Mouse (Mus musculus): ENCODE measurements around the gene Fbxl17. TPM values are rescaled to one million over a fixed set of nuclear protein-coding genes. Genes with fewer than 3 reads are reported as not detected.

Fbxl17 gene
- total and polyA plus RNA-seq, 3 experiments = 5.0 to 9.7 TPM; not detected in 1

DNA sequence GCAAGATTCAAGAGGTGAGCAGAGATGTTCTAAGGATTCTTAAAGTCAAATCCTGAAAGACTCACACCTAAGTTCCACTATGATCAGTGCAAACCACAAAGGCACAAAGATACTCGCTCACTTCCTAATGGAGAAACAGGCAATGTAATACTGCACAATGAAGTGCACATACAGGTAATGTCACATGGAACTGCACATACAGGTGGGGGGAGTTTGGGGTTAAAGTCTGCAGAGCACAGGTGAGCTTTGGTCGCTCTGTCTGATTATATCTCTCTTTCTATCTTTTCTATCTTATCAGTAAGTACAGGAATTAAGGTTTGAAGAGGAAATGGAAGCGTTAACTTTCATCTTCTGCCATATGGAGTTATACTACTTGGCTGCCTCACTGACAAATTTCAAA is 158.6 kb downstream of the Fbxl17 start:
- TF ChIP-seq RCOR1 (IDR thresholded peaks at IDR 0.05; ENCODE audit: low read depth, low read length) (no peak), GABPA (IDR thresholded peaks at IDR 0.05; ENCODE audit: low read depth, low read length) (no peak), ETS1 (IDR thresholded peaks at IDR 0.05; ENCODE audit: low read depth, low read length) (no peak), ZC3H11A (IDR thresholded peaks at IDR 0.05; ENCODE audit: low read depth, low read length) (no peak), SMC3 (IDR thresholded peaks at IDR 0.05; ENCODE audit: low read depth, low read length) (no peak), POLR2A (IDR thresholded peaks at IDR 0.05; ENCODE audit: control insufficient read depth in 1 of 2, insufficient read depth in 1 of 2, low read depth in 1 of 2, low read length in 2 of 2, poor library complexity in 1 of 2) (no peak)
- no peaks in the 10 kb centered on the region for H3K36me3 ChIP-seq (ENCODE audit: control insufficient read depth in 1 of 2, insufficient read depth in 2 of 2, low read length in 2 of 2)
- H3K9me3 ChIP-seq (replicated peaks; ENCODE audit: insufficient read depth, low read length) = no peaks in the 10 kb centered on the region
- H3K4me1 ChIP-seq (ENCODE audit: control insufficient read depth in 1 of 2, insufficient read depth in 2 of 2, low read length in 2 of 2) = no peaks in the 10 kb centered on the region
- H3K9ac ChIP-seq (ENCODE audit: control insufficient read depth, low read depth, low read length, poor library complexity, severe bottlenecking) = no peak overlapping the region
- no peak for DNase-seq (ENCODE audit: low read depth, low spot score)
- H3K27me3 ChIP-seq (ENCODE audit: control insufficient read depth in 1 of 2, insufficient read depth in 2 of 2, low read length in 2 of 2) = no peaks in the 10 kb centered on the region
- no peaks in the 10 kb centered on the region for H3K79me2 ChIP-seq (ENCODE audit: control insufficient read depth, insufficient read depth, low read length, poor library complexity)
- no peak overlapping the region for H3K4me3 ChIP-seq (ENCODE audit: control insufficient read depth in 1 of 2, insufficient read depth in 1 of 2, low read depth in 2 of 2, low read length in 2 of 2)
- H3K27ac ChIP-seq (ENCODE audit: control insufficient read depth, low read depth, low read length) = no peak overlapping the region

DNA sequence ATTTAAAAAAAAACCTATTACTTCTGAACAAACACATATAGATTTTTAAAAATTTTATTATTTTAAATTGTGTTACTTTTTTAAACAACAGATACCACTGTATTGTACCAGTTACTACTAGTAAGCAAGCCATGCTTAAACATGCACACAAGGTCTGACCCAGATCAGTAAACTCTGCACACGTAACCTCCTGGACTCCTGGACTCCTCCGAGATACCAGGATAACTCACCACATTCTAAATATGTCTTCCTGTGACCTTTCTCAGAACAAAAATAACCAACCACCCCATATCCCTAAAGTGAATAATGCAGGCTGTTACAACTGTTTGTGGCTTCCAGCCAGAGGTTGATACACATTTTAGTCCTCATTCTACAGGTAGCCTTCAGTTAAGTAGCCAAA is 170.9 kb downstream of the Fbxl17 start:
- no peak for DNase-seq (ENCODE audit: low read depth, low spot score)
- TF ChIP-seq NELFE (IDR thresholded peaks at IDR 0.05; ENCODE audit: low read depth, low read length) = no peak
- TF ChIP-seq POLR2A (IDR thresholded peaks at IDR 0.05; ENCODE audit: control insufficient read depth in 1 of 2, insufficient read depth in 1 of 2, low read depth in 1 of 2, low read length in 2 of 2, poor library complexity in 1 of 2) = no peak
- TF ChIP-seq ELF1 (IDR thresholded peaks at IDR 0.05; ENCODE audit: low read depth, low read length) = no peak
- no peak for TF ChIP-seq ZMIZ1 (IDR thresholded peaks at IDR 0.05; ENCODE audit: low read depth, low read length)
- no peak for TF ChIP-seq CHD2 (IDR thresholded peaks at IDR 0.05; ENCODE audit: low read length)
- no peak for TF ChIP-seq TCF12 (IDR thresholded peaks at IDR 0.05; ENCODE audit: low read depth, low read length)
- TF ChIP-seq MAX (IDR thresholded peaks at IDR 0.05; ENCODE audit: low read length) = no peak
- no peak for TF ChIP-seq GATA1 (IDR thresholded peaks at IDR 0.05; ENCODE audit: low read depth, low read length)
- TF ChIP-seq MAZ (IDR thresholded peaks at IDR 0.05; ENCODE audit: low read depth, low read length) = no peak
- TF ChIP-seq SIN3A (IDR thresholded peaks at IDR 0.05; ENCODE audit: low read length) = no peak
- no peak for TF ChIP-seq ETS1 (IDR thresholded peaks at IDR 0.05; ENCODE audit: low read depth, low read length)
- no peak for TF ChIP-seq KAT2A (conservative IDR thresholded peaks at IDR 0.05; ENCODE audit: low read depth, low read length)
- TF ChIP-seq USF1 (IDR thresholded peaks at IDR 0.05; ENCODE audit: low read depth, low read length) = no peak
- TF ChIP-seq NRF1 (IDR thresholded peaks at IDR 0.05; ENCODE audit: insufficient read depth, low read depth, low read length, poor library complexity, severe bottlenecking) = no peak
- TF ChIP-seq MXI1 (IDR thresholded peaks at IDR 0.05; ENCODE audit: low read depth, low read length) = no peak
- TF ChIP-seq POLR2AphosphoS5 (IDR thresholded peaks at IDR 0.05; ENCODE audit: borderline replicate concordance, low read depth, low read length) = no peak
- TF ChIP-seq GABPA (IDR thresholded peaks at IDR 0.05; ENCODE audit: low read depth, low read length) = no peak
- no peak for TF ChIP-seq MAFK (IDR thresholded peaks at IDR 0.05; ENCODE audit: borderline replicate concordance, low read depth, low read length)
- TF ChIP-seq TBP (IDR thresholded peaks at IDR 0.05; ENCODE audit: low read depth, low read length) = no peak
- H3K79me2 ChIP-seq (ENCODE audit: control insufficient read depth, insufficient read depth, low read length, poor library complexity) = no peaks in the 10 kb centered on the region
- H3K27me3 ChIP-seq (ENCODE audit: control insufficient read depth in 1 of 2, insufficient read depth in 2 of 2, low read length in 2 of 2) = no peaks in the 10 kb centered on the region
- no peak overlapping the region for H3K9ac ChIP-seq (ENCODE audit: control insufficient read depth, low read depth, low read length, poor library complexity, severe bottlenecking)
- no peak overlapping the region for H3K4me3 ChIP-seq (ENCODE audit: control insufficient read depth in 1 of 2, insufficient read depth in 1 of 2, low read depth in 2 of 2, low read length in 2 of 2)
- no peaks in the 10 kb centered on the region for H3K9me3 ChIP-seq (replicated peaks; ENCODE audit: insufficient read depth, low read length)
- no peaks in the 10 kb centered on the region for H3K36me3 ChIP-seq (ENCODE audit: control insufficient read depth in 1 of 2, insufficient read depth in 2 of 2, low read length in 2 of 2)
- H3K4me1 ChIP-seq (ENCODE audit: control insufficient read depth in 1 of 2, insufficient read depth in 2 of 2, low read length in 2 of 2) = no peaks in the 10 kb centered on the region
- H3K27ac ChIP-seq (ENCODE audit: control insufficient read depth, low read depth, low read length) = no peak overlapping the region

All from MEL (cell line).